Mouse (Mus musculus) megakaryocyte, adult 5-6 weeks (primary cell): ENCODE results near the gene Asf1a. TPM values are rescaled to one million over a fixed set of nuclear protein-coding genes. Genes with fewer than 3 reads are reported as not detected.
"Not testable (repeated sequence)": the region's sequence is repeated elsewhere in the genome, so short reads cannot be mapped to it uniquely, and the experiment has no call there.

ENCODE experiments used
- ATAC-seq: 2 replicates; pipeline ENCODE4 v1.8.0; 2016; ENCODE audit warnings: mild to moderate bottlenecking, inconsistent platforms; ENCODE audit not compliant: poor library complexity, severe bottlenecking
- total RNA-seq, 2 experiments: library from RNA; stranded (forward) in 1 of 2; stranded (reverse) in 1 of 2; fragments of 153-499, 151-499 nt in 1 of 2; fragments of 221-1000, 200-1000 nt in 1 of 2; gene quantifications; 2 replicates each; pipeline versions ENCODE4 v1.2.3 to v1.2.4; 2015 to 2017

Asf1a gene
- total RNA-seq, 2 experiments from 2014 or later: 35.4 to 58.2 TPM

GRCm38 (mm10) chr10:53635246-53635971, 38.9 kb downstream of the Asf1a start:
- ATAC-seq: no peak

- ATAC-seq: peak; percentile 63; the same call in 1 of the 2 replicates
These were observed 45.0 kb downstream of the Asf1a start for GRCm38 (mm10) chr10:53641507-53641906.

GRCm38 (mm10) chr10:53650683-53651082, 54.1 kb downstream of the Asf1a start:
- ATAC-seq: no peak

GRCm38 (mm10) chr10:53654239-53654638, 57.7 kb downstream of the Asf1a start:
- ATAC-seq: not testable (repeated sequence)

Other genes with a start within 250 kb of the Asf1a start
- gene Cep85l, start 216.8 kb upstream of the Asf1a start, total RNA-seq (2015): 24.1 and 24.6 TPM in 2 replicates
- 32.9 and 33.4 TPM in 2 replicates for gene Cep85l, start 216.8 kb upstream of the Asf1a start, total RNA-seq (2017)
- gene Mcm9, start 33.7 kb downstream of the Asf1a start, total RNA-seq (2015): 17.7 and 20.0 TPM in 2 replicates
- gene Mcm9, start 33.7 kb downstream of the Asf1a start, total RNA-seq (2017): 15.4 and 16.5 TPM in 2 replicates
- 0.48 TPM in 1 of 2 replicates, not detected in the other for gene Fam184a, start 154.4 kb downstream of the Asf1a start, total RNA-seq (2015)
- gene Fam184a, start 154.4 kb downstream of the Asf1a start, total RNA-seq (2017): 0.40 TPM in 1 of 2 replicates, not detected in the other